Mouse (Mus musculus): ENCODE measurements around the gene Clk2. TPM values are rescaled to one million over a fixed set of nuclear protein-coding genes. Genes with fewer than 3 reads are reported as not detected.

Gene Clk2
- polyA plus RNA-seq, 1 experiment from 2014 or later = 42.5 TPM

DNA sequence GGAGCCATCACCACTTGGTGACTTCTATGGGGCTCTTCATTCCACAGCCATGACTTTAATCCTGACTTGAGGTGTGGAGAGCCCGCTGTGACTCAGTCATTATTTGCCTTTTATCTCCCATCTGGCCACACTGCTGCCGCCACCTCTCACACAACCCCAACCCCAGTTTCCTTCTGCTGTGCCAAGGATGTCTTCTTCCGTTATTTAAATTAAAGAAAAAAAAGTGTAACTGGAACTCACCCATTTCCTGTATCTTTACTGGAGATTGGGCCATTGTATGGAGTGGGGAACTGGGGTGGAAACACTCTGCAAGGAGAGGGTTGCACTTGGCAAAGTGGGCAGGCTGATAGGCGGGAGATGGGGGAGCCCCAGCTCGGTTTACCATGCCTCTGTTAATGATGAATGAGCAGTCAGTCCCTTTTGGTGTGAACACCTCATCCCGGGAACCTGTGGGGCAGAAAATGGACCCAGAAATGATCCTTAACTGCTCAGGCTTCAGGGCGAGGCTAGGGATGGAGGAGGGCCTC, 18.0 kb downstream of the Clk2 start:
- H3K4me2 ChIP-seq = peak overlapping the region; percentile 81
- H3K4me3 ChIP-seq (replicated peaks) = peak overlapping the region; percentile 59
- peaks cover 40% of the 10 kb centered on the region for H3K36me3 ChIP-seq (replicated peaks)
- WGBS = 55% methylated on average over 7 of the region's 7 CpGs
- peak overlapping the region; percentile 86 for H3K27ac ChIP-seq
- no peaks in the 10 kb centered on the region for H3K9me3 ChIP-seq
- 0 out of 2 replicates have a peak overlapping the region, but pooled peaks have one; percentile 90 for H3K9ac ChIP-seq
- ATAC-seq (ENCODE audit: low FRiP score) = peak; percentile 33
- H3K4me1 ChIP-seq = peaks cover 56% of the 10 kb centered on the region
- peaks cover 4% of the 10 kb centered on the region; the same call in 1 of the 2 replicates for H3K27me3 ChIP-seq

DNA sequence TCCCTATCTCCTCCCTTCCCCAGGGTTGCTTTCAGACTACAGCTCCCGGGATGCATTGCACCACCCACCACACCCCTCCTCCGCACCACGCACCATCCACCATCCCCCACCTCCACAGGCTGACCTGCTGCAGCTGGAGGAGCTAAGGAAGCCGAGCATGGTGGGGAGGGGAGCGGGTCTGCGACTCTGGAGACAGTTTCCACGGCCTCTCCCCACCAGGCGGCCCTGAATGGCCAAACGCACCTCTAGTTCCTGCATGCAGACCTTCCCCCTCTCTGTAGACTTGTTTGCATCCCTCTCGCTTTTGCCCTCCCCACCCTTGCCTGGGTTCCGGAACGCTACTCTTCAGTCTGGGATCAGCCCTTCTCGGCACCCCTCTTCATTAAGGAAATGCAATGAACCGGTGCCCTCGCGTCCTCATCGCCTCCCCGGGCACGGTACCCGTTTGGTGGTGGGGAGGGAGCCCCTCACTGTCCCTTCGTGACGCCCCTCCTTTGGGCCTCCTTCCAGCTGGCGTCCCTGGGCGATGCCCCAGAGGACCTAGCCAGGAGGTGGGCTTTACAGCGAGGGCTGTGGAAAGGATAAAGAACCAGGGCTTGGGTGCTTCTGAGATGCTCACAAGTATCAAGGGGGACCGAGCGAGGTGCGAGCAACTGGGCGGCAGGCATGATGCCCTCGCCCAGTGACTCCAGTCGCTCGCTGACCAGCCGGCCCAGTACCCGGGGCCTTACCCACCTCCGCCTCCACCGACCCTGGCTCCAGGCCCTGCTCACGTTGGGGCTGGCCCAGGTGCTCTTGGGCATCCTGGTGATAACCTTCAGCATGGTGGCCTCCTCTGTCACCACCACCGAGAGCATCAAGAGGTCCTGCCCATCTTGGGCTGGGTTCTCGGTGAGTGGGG, 18.7 kb downstream of the Clk2 start, which contains the start of gene Fam189b:
Gene Fam189b, plus strand, starts transcription at position 86 of the 901 bp plus-strand sequence.
- ATAC-seq (ENCODE audit: low FRiP score) = peak; percentile 95
- H3K4me1 ChIP-seq = peaks cover 50% of the 10 kb centered on the region

DNA sequence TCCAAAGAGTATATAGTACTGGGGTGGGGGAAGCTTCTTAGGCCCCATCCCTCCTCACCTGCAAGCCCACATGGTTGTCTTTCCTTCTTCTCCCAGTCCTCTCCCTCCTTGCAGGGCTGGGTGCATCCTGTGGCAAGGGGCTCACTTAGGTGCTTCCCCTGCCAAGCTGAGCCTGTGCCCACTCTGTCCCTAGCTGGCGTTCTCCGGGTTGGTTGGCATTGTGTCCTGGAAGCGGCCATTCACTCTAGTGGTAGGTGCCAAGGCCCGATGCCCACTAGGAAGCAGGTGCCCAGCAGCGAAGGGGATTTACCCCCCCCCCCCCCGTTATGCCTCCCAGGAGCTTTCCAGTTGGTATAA, 19.3 kb downstream of the Clk2 start:
- Histone ChIP-seq H3K9me3 (no peaks in the 10 kb centered on the region), H3K36me3 (replicated peaks) (peaks cover 48% of the 10 kb centered on the region), H3K27me3 (peaks cover 4% of the 10 kb centered on the region; the same call in 1 of the 2 replicates), H3K4me1 (peaks cover 44% of the 10 kb centered on the region), H3K4me2 (peak overlapping the region; percentile 81), H3K9ac (peak overlapping the region; percentile 90), H3K4me3 (replicated peaks) (peak overlapping the region; percentile 59), H3K27ac (no peak overlapping the region; the same call in 1 of the 2 replicates)
- no peak for ATAC-seq (ENCODE audit: low FRiP score)
- WGBS = 83% methylated on average over 6 of the region's 6 CpGs

More for the DNA sequence above, 18.7 kb downstream of the Clk2 start, which contains the start of gene Fam189b:
- Histone ChIP-seq H3K9me3 (no peaks in the 10 kb centered on the region), H3K9ac (peak within 1 kb of the TSS; percentile 90), H3K27me3 (peaks cover 4% of the 10 kb centered on the region; the same call in 1 of the 2 replicates), H3K4me3 (replicated peaks) (peak within 1 kb of the TSS; percentile 59), H3K27ac (peak within 1 kb of the TSS; percentile 86), H3K4me2 (peak within 1 kb of the TSS; percentile 81), H3K36me3 (replicated peaks) (peaks cover 45% of the 10 kb centered on the region)
- 7% methylated on average over 39 of the region's 39 CpGs for WGBS

DNA sequence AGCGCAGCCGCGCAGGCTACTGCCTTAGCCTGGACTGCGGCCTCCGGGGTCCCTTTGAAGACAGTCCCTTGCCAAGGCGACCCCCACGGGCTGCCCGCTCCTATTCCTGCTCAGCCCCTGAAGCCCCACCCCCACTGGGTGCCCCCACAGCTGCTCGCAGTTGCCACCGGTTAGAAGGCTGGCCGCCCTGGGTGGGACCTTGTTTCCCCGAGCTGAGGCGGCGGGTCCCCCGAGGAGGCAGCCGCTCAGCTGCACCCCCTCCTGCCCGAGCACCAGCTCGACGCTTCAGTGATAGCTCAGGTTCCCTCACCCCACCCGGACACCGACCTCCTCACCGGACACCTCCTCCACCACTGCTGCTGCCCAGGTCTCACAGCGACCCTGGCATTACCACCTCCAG, 22.6 kb downstream of the Clk2 start:
- no peak overlapping the region for H3K27ac ChIP-seq

DNA sequence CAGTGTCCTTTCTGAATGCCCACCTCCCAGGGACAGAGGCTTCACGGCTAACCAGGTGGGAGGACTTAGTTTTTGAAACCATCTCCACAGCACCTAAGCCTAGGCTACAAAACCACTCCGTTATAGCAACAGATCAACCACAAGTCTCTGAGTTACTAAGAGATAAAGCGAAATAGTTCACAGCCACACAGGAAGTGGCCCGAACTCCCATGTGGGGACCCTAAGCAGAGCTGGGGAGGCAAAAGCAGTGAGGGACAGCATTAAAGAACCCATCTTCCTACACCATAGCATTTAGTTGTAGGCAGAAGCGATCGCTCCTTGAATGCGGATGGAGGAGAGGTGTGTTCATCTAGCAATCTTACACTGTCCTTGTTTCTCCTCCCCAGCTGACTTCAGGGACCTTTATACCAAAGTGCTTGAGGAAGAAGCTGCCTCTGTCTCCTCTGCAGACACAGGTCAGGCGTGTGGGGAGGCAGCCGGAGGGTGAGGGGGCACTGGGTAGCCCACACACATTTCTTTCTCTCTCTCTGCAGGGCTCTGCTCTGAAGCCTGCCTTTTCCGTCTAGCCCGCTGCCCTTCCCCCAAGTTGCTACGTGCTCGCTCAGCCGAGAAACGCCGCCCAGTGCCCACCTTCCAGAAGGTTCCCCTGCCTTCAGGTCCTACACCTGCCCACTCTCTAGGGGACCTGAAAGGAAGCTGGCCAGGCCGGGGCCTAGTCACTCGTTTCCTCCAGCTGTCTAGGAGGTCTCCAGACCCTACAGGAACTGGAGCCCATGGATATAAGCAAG, 23.3 kb downstream of the Clk2 start:
- no peak overlapping the region for H3K4me2 ChIP-seq
- ATAC-seq (ENCODE audit: low FRiP score) = no peak
- peaks cover 4% of the 10 kb centered on the region; the same call in 1 of the 2 replicates for H3K27me3 ChIP-seq
- H3K36me3 ChIP-seq (replicated peaks) = peaks cover 11% of the 10 kb centered on the region; the same call in 1 of the 2 replicates
- no peaks in the 10 kb centered on the region for H3K9me3 ChIP-seq
- WGBS = 59% methylated on average over 18 of the region's 18 CpGs
- peaks cover 34% of the 10 kb centered on the region for H3K4me1 ChIP-seq
- 0 out of 2 replicates have a peak overlapping the region, but pooled peaks have one; percentile 17 for H3K9ac ChIP-seq
- no peak overlapping the region for H3K27ac ChIP-seq
- H3K4me3 ChIP-seq (replicated peaks) = no peak overlapping the region

More for the DNA sequence above, 22.6 kb downstream of the Clk2 start:
- no peak for ATAC-seq (ENCODE audit: low FRiP score)
- WGBS = 27% methylated on average over 23 of the region's 23 CpGs
- Histone ChIP-seq H3K9ac (0 out of 2 replicates have a peak overlapping the region, but pooled peaks have one; percentile 17), H3K36me3 (replicated peaks) (peaks cover 15% of the 10 kb centered on the region), H3K9me3 (no peaks in the 10 kb centered on the region), H3K27me3 (peaks cover 4% of the 10 kb centered on the region; the same call in 1 of the 2 replicates), H3K4me3 (replicated peaks) (no peak overlapping the region), H3K4me1 (peaks cover 40% of the 10 kb centered on the region), H3K4me2 (no peak overlapping the region)

DNA sequence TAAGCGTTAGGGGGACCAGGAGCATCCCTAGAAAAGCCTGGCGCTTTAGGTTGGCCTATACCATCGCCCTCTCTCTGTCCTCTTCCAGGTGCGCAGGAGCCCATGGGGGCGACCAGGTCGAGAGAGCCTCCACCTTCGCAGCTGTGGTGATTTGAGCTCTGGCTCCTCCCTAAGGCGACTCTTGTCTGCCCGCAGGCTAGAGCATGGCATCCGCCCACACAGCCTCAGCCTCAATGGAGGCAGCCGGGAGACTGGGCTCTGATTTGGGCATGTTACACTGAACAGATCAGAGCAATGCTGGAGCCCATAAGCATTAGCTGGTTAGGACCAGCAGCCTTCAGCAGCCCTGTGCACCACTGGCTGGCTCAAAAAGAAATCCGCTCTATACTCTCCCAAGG, 23.9 kb downstream of the Clk2 start:
- Histone ChIP-seq H3K9ac (no peak overlapping the region), H3K4me1 (peaks cover 32% of the 10 kb centered on the region)

DNA sequence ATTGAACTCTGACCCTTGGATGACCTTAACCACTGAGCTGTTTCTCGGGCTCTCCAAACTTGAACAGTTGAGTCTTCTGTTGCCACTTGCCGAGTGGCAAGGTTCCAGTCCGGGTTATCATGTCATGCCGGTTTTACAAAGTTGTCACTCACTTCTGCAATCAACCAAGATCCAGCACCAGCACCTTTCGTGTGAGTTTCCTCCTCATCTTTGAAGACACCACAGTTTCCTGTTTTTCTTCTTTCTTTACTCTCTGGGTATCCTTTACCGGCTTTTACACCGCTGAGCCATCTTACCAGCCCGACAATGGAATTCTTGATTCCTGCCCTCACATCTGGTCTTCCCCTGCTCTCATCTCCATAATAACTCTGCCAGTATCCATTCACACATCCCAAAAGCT, 25.8 kb downstream of the Clk2 start:
- Histone ChIP-seq H3K4me1 (peaks cover 16% of the 10 kb centered on the region), H3K27me3 (peaks cover 4% of the 10 kb centered on the region; the same call in 1 of the 2 replicates), H3K36me3 (replicated peaks) (peaks cover 11% of the 10 kb centered on the region; the same call in 1 of the 2 replicates), H3K27ac (no peak overlapping the region), H3K9ac (no peak overlapping the region), H3K4me3 (replicated peaks) (no peak overlapping the region), H3K4me2 (no peak overlapping the region), H3K9me3 (no peaks in the 10 kb centered on the region)
- WGBS = 93% methylated on average over 8 of the region's 8 CpGs
- ATAC-seq (ENCODE audit: low FRiP score) = no peak

More for the DNA sequence above, 23.9 kb downstream of the Clk2 start:
- Histone ChIP-seq H3K27ac (no peak overlapping the region), H3K9me3 (no peaks in the 10 kb centered on the region), H3K36me3 (replicated peaks) (peaks cover 11% of the 10 kb centered on the region; the same call in 1 of the 2 replicates), H3K27me3 (peaks cover 4% of the 10 kb centered on the region; the same call in 1 of the 2 replicates), H3K4me3 (replicated peaks) (no peak overlapping the region), H3K4me2 (no peak overlapping the region)
- ATAC-seq (ENCODE audit: low FRiP score) = no peak
- 61% methylated on average over 12 of the region's 12 CpGs for WGBS

DNA sequence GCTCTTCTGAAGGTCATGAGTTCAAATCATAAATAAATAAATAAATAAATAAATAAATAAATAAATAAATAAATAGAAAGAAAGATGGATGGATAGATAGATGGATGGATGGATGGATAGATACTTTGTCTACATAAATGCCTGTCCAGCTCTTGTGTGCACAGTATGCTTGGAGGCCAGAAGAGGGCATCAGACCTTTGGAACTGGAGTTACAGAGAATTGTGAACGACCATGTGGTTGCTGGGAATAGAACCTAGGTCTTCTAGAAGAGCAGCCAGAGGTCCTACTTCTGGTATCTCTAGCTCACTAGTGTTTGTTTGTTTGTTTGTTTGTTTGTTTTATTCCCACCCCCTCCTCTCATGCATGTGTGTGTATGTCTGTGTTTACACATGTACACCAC, 28.8 kb downstream of the Clk2 start:
- no peaks in the 10 kb centered on the region for H3K27me3 ChIP-seq
- WGBS = 71% methylated on average over 1 of the region's 1 CpGs
- no peaks in the 10 kb centered on the region for H3K9me3 ChIP-seq
- no peak overlapping the region for H3K4me2 ChIP-seq
- peaks cover 6% of the 10 kb centered on the region; the same call in 1 of the 2 replicates for H3K36me3 ChIP-seq (replicated peaks)
- H3K4me1 ChIP-seq = peaks cover 14% of the 10 kb centered on the region
- H3K9ac ChIP-seq = no peak overlapping the region
- H3K4me3 ChIP-seq (replicated peaks) = no peak overlapping the region
- no peak for ATAC-seq (ENCODE audit: low FRiP score)
- H3K27ac ChIP-seq = no peak overlapping the region

DNA sequence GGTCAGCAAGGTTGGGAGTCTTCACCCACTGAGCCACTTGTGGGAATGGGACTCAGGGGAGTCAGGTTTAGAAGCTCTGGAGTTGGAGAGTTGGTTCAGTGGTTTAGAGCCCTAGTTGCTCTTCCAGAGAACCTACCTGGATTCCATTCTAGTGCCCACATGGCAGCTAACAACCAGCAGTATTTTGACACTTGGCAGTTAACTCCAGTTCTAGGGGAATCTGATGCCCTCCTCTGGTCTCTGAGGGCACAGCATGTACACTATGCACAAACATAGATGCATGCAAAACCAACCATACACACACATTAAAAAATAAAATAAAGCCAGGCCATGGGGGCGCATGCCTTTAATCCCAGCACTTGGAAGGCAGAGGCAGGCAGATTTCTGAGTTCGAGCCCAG, 29.3 kb downstream of the Clk2 start:
- ATAC-seq (ENCODE audit: low FRiP score) = no peak
- H3K27ac ChIP-seq = no peak overlapping the region
- H3K9me3 ChIP-seq = no peaks in the 10 kb centered on the region
- peaks cover 14% of the 10 kb centered on the region for H3K4me1 ChIP-seq
- WGBS = 91% methylated on average over 2 of the region's 2 CpGs
- H3K36me3 ChIP-seq (replicated peaks) = peaks cover 1% of the 10 kb centered on the region; the same call in 1 of the 2 replicates
- H3K4me3 ChIP-seq (replicated peaks) = no peak overlapping the region
- no peaks in the 10 kb centered on the region for H3K27me3 ChIP-seq
- no peak overlapping the region for H3K4me2 ChIP-seq
- no peak overlapping the region for H3K9ac ChIP-seq

DNA sequence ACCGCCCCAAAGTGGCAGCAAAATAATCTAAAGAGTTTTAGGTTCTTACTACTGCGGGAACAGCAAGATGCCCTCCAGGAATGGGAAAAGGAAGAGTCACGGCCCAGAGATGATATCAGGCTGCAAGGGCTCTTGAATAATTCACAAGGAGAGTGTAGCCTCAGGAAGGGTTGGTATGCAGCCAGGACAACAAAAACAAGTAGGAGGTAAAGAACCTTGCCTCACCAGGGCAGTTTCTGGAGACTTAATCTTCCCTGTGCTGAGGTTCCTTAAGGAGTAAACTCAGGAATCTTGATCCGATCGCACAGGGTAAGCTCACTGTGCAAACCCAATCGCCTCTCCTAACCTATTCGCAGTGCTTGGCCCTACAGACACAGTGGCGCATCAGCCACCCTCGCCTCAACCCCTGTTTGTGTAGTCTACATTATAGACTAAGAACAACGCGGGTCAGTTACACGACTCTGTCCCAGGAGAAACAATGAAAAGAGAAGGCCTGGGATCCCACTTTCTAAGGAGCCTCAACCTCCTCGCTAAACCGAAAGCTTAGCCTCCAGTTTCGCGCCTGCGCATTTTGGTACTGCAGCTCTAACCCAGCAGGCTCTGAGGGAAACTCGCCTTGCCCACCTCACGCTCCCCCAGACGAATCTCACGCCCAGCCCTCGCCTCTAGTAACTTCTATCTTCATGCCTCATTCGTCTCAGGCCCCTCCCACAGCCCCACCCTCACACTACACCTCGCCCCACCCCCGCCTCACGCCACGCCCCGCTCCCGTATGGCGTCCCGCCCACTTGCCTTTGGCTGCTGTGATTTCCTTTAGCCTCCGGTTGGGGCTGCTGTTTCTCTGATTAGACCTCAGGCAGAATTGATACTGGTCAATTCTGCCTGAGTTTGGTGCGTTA, 31.6 kb downstream of the Clk2 start:
- Histone ChIP-seq H3K9me3 (no peaks in the 10 kb centered on the region), H3K4me3 (replicated peaks) (peak overlapping the region; percentile 29), H3K4me1 (peaks cover 14% of the 10 kb centered on the region), H3K4me2 (peak overlapping the region; percentile 50), H3K27ac (peak overlapping the region; percentile 77), H3K27me3 (no peaks in the 10 kb centered on the region), H3K36me3 (replicated peaks) (no peaks in the 10 kb centered on the region), H3K9ac (peak overlapping the region; percentile 41)
- 6% methylated on average over 33 of the region's 33 CpGs for WGBS
- peak; percentile 94 for ATAC-seq (ENCODE audit: low FRiP score)

DNA sequence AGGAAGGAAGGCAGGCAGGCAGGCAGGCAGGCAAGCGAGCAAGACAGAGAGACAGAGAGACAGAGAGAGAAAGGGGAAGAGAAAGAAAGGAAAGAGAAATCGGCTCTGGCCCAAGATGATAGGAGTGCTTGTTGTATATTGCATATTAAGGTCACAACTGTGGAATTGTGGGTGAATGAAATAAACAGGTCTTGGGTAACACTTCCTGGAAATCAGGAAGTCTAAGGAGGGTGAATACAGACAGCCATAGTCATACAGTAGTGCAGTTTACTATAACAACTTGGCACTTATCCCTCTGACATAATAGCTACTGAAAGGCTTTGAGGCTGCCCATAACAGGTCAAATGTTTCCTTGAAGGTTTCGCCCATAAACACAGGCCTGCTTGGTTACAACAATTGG, 35.2 kb downstream of the Clk2 start:
- WGBS = 87% methylated on average over 3 of the region's 3 CpGs
- H3K9ac ChIP-seq = no peak overlapping the region
- no peaks in the 10 kb centered on the region for H3K9me3 ChIP-seq
- no peak overlapping the region for H3K4me3 ChIP-seq (replicated peaks)
- no peak for ATAC-seq (ENCODE audit: low FRiP score)
- H3K36me3 ChIP-seq (replicated peaks) = 0 out of 2 replicates have a peak, but pooled peaks cover 5% of the 10 kb centered on the region
- no peak overlapping the region for H3K27ac ChIP-seq
- H3K4me2 ChIP-seq = no peak overlapping the region
- H3K4me1 ChIP-seq = peaks cover 20% of the 10 kb centered on the region
- no peaks in the 10 kb centered on the region for H3K27me3 ChIP-seq
